Mouse (Mus musculus): ENCODE measurements around the gene Txndc12. TPM values are rescaled to one million over a fixed set of nuclear protein-coding genes. Genes with fewer than 3 reads are reported as not detected.

Gene Txndc12
- polyA plus RNA-seq, 1 experiment from 2014 or later = 93.1 TPM

GRCm38 (mm10) chr4:108838031-108838430, 3.6 kb downstream of the Txndc12 start:
- H3K9me3 ChIP-seq (ENCODE audit: low read length) = no peaks in the 10 kb centered on the region
- H3K4me1 ChIP-seq (ENCODE audit: insufficient read depth, low read depth, low read length) = peaks cover 13% of the 10 kb centered on the region; the same call in 1 of the 2 replicates
- H3K4me2 ChIP-seq (replicated peaks; ENCODE audit: low read depth, low read length) = no peak overlapping the region
- peak overlapping the region; percentile 57 for H3K27ac ChIP-seq (ENCODE audit: low read length)
- H3K36me3 ChIP-seq (ENCODE audit: insufficient read depth, low read length) = no peaks in the 10 kb centered on the region
- H3K9ac ChIP-seq (replicated peaks; ENCODE audit: low read depth) = no peak overlapping the region
- H3K4me3 ChIP-seq (ENCODE audit: low read depth, low read length) = no peak overlapping the region
- TF ChIP-seq CTCF (IDR thresholded peaks at IDR 0.05) = no peak
- no peak for TF ChIP-seq EP300 (IDR thresholded peaks at IDR 0.05)
- WGBS = 47% methylated on average over 4 of the region's 4 CpGs
- ATAC-seq = no peak
- DNase-seq (ENCODE audit: low spot score) = peak; percentile 58
- no peaks in the 10 kb centered on the region for H3K27me3 ChIP-seq (replicated peaks; ENCODE audit: insufficient read depth, low read length)

DNA sequence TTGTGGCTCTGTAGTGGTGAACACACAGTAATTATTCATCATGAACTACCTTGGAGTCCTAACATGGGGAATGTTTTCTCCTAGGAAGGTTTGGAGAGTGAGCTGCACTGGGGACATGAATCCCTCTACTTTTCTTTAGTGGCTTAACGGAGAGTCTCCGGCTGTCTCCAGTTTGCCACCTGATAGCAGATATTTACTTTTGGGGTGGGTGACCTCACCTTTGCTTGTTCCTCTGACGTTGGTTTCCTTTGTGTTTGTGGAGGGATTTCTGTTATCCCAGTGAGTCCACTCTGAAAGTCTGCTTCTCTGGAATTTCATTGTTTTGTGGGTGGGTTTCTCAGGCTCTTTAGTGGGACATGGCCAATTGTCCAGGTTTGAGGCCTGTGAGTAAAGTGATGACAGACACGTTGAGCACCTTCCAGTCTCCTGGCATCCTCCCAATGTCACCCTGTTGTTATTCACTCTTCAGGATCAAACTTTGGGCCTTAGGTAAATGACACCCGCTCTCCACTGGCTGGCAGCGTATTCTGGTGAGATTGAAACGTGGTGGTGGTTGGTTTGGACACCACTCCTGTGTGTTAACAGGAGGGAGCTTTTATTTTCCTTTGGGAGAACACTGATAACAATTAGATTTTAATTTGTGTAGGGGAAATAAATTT, 7.6 kb downstream of the Txndc12 start:
- H3K27me3 ChIP-seq (replicated peaks; ENCODE audit: insufficient read depth, low read length) = no peaks in the 10 kb centered on the region
- no peak overlapping the region for H3K4me2 ChIP-seq (replicated peaks; ENCODE audit: low read depth, low read length)
- no peak overlapping the region for H3K4me3 ChIP-seq (ENCODE audit: low read depth, low read length)
- ATAC-seq = no peak
- TF ChIP-seq CTCF (IDR thresholded peaks at IDR 0.05) = no peak
- no peak for TF ChIP-seq EP300 (IDR thresholded peaks at IDR 0.05)
- no peak for DNase-seq (ENCODE audit: low spot score)
- H3K27ac ChIP-seq (ENCODE audit: low read length) = no peak overlapping the region
- no peaks in the 10 kb centered on the region for H3K9me3 ChIP-seq (ENCODE audit: low read length)
- H3K4me1 ChIP-seq (ENCODE audit: insufficient read depth, low read depth, low read length) = peaks cover 7% of the 10 kb centered on the region; the same call in 1 of the 2 replicates
- no peaks in the 10 kb centered on the region for H3K36me3 ChIP-seq (ENCODE audit: insufficient read depth, low read length)
- WGBS = 59% methylated on average over 7 of the region's 7 CpGs
- H3K9ac ChIP-seq (replicated peaks; ENCODE audit: low read depth) = no peak overlapping the region

- Histone ChIP-seq H3K36me3 (ENCODE audit: insufficient read depth, low read length) (no peaks in the 10 kb centered on the region), H3K27me3 (replicated peaks; ENCODE audit: insufficient read depth, low read length) (no peaks in the 10 kb centered on the region), H3K4me2 (replicated peaks; ENCODE audit: low read depth, low read length) (no peak overlapping the region), H3K27ac (ENCODE audit: low read length) (no peak overlapping the region), H3K9me3 (ENCODE audit: low read length) (no peaks in the 10 kb centered on the region), H3K4me1 (ENCODE audit: insufficient read depth, low read depth, low read length) (peaks cover 4% of the 10 kb centered on the region; the same call in 1 of the 2 replicates), H3K4me3 (ENCODE audit: low read depth, low read length) (no peak overlapping the region), H3K9ac (replicated peaks; ENCODE audit: low read depth) (no peak overlapping the region)
- no peak for ATAC-seq
- TF ChIP-seq EP300 (IDR thresholded peaks at IDR 0.05) (no peak), CTCF (IDR thresholded peaks at IDR 0.05) (no peak)
- DNase-seq (ENCODE audit: low spot score) = no peak
Observed at GRCm38 (mm10) chr4:108843336-108843735, 8.9 kb downstream of the Txndc12 start.

DNA sequence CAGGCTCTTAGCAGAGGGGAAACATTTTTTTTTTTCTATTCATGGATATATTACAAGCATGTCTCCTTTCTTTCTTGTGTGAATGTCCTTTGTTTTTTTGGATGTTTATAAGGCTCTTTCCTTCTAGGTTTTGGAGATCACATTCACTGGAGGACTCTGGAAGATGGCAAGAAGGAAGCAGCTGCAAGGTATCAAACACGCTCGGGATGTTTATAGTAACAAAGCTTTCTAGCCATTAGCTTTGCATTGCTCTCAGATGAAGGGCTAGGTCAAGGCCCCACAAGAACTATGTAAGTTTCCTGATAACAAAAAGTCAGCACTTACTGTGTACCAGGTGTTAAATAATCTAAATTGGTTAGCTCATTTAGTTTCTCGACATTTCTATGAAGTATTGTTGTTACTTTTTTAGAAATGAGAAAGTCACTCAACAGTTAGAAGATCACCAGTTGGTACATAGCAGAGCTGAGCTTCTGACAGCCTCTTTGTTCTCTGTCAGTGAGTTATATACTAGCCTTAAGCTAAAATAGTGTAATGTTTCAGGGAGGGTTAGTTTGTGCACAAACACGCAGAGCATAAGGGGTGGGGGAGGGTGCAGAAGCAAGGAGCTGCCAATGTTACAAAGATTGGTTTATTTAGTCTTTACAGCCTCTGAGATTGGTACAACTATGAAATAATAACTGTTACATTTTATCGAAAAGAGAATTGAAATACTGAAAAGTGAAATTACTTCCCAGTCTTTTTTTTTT, 11.6 kb downstream of the Txndc12 start:
- no peak overlapping the region for H3K4me2 ChIP-seq (replicated peaks; ENCODE audit: low read depth, low read length)
- H3K4me3 ChIP-seq (ENCODE audit: low read depth, low read length) = no peak overlapping the region
- 43% methylated on average over 5 of the region's 5 CpGs for WGBS
- DNase-seq (ENCODE audit: low spot score) (peak; percentile 50), ATAC-seq (peak; percentile 31; the same call in 1 of the 2 replicates)
- H3K9ac ChIP-seq (replicated peaks; ENCODE audit: low read depth) = no peak overlapping the region
- no peaks in the 10 kb centered on the region for H3K36me3 ChIP-seq (ENCODE audit: insufficient read depth, low read length)
- peaks cover 9% of the 10 kb centered on the region; the same call in 1 of the 2 replicates for H3K4me1 ChIP-seq (ENCODE audit: insufficient read depth, low read depth, low read length)
- TF ChIP-seq EP300 (IDR thresholded peaks at IDR 0.05) (peak; percentile 40; the same call in 1 of the 2 replicates), CTCF (IDR thresholded peaks at IDR 0.05) (no peak)
- no peaks in the 10 kb centered on the region for H3K9me3 ChIP-seq (ENCODE audit: low read length)
- H3K27ac ChIP-seq (ENCODE audit: low read length) = peak overlapping the region; percentile 38; the same call in 1 of the 2 replicates
- no peaks in the 10 kb centered on the region for H3K27me3 ChIP-seq (replicated peaks; ENCODE audit: insufficient read depth, low read length)

DNA sequence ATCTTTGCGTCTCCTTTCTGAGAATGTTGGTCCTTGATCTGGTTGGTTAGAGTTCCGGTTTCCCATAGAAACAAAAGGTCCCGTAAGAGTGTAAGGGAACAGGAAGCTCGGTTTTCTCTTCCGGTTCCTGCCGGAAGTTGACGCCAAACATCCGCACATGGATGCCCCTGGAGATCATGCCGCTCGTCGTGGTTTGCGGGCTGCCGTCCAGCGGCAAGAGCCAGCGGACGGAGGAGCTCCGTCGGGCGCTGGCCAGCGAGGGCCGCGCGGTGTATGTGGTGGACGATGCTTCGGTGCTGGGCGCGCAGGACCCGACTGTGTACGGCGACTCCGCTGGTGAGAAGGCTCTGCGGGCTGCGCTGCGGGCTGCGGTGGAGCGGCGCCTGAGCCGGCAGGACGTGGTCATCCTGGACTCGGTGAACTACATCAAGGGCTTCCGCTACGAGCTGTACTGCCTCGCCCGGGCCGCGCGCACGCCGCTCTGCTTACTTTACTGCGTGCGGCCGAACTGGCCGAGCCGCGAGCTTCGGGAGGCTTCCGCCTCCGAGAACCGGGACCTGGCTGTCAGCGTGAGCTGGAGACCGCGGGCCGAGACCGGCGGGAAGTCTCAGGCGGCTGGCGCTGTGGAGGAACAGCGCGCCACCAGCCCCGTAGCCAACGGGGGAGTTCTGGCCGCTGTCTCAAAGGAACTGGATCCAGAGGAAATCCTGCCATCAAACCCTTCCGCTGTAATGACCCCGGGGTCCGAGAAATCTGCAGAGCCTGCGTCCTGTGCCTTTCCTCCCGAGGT, 13.5 kb downstream of the Txndc12 start, which contains the start of gene Kti12:
Gene Kti12, plus strand, starts transcription at position 71 of the 790 bp plus-strand sequence.
- no peak; the same call in 1 of the 2 replicates for TF ChIP-seq EP300 (IDR thresholded peaks at IDR 0.05)
- no peak for TF ChIP-seq CTCF (IDR thresholded peaks at IDR 0.05)
- DNase-seq (ENCODE audit: low spot score) (peak; percentile 95), ATAC-seq (peak; percentile 91)
- under 1% methylated on average over 74 of the region's 77 CpGs for WGBS
- Histone ChIP-seq H3K9me3 (ENCODE audit: low read length) (no peaks in the 10 kb centered on the region), H3K4me2 (replicated peaks; ENCODE audit: low read depth, low read length) (peak within 1 kb of the TSS; percentile 91), H3K27me3 (replicated peaks; ENCODE audit: insufficient read depth, low read length) (no peaks in the 10 kb centered on the region), H3K4me1 (ENCODE audit: insufficient read depth, low read depth, low read length) (peaks cover 9% of the 10 kb centered on the region; the same call in 1 of the 2 replicates), H3K9ac (replicated peaks; ENCODE audit: low read depth) (peak within 1 kb of the TSS; percentile 71), H3K4me3 (ENCODE audit: low read depth, low read length) (peak within 1 kb of the TSS; percentile 81), H3K27ac (ENCODE audit: low read length) (peak within 1 kb of the TSS; percentile 95), H3K36me3 (ENCODE audit: insufficient read depth, low read length) (no peaks in the 10 kb centered on the region)

DNA sequence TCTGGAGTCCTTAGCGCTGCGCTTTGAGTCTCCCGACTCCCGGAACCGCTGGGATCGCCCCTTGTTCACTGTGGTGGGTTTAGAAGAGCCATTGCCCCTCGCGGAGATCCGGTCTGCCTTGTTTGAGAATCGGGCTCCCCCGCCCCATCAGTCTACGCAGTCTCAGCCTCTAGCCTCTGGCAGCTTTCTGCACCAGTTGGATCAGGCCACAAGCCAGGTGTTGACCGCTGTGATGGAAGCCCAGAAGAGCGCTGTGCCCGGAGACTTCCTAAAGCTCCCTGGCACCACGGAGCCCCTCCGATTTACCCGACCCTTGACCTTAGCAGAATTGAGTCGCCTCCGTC, 14.1 kb downstream of the Txndc12 start, which contains the start of gene A730015C16Rik:
Gene A730015C16Rik, minus strand, starts transcription at position 115 of the 344 bp plus-strand sequence.
- H3K4me1 ChIP-seq (ENCODE audit: insufficient read depth, low read depth, low read length) = peaks cover 9% of the 10 kb centered on the region; the same call in 1 of the 2 replicates
- H3K36me3 ChIP-seq (ENCODE audit: insufficient read depth, low read length) = no peaks in the 10 kb centered on the region
- peak within 1 kb of the TSS; percentile 95 for H3K27ac ChIP-seq (ENCODE audit: low read length)
- TF ChIP-seq CTCF (IDR thresholded peaks at IDR 0.05) (no peak), EP300 (IDR thresholded peaks at IDR 0.05) (no peak)
- H3K4me3 ChIP-seq (ENCODE audit: low read depth, low read length) = peak within 1 kb of the TSS; percentile 81
- H3K4me2 ChIP-seq (replicated peaks; ENCODE audit: low read depth, low read length) = peak within 1 kb of the TSS; percentile 91
- peak within 1 kb of the TSS; percentile 71 for H3K9ac ChIP-seq (replicated peaks; ENCODE audit: low read depth)
- DNase-seq (ENCODE audit: low spot score) = peak; percentile 40
- H3K9me3 ChIP-seq (ENCODE audit: low read length) = no peaks in the 10 kb centered on the region
- H3K27me3 ChIP-seq (replicated peaks; ENCODE audit: insufficient read depth, low read length) = no peaks in the 10 kb centered on the region
- peak; percentile 25 for ATAC-seq
- WGBS = 5% methylated on average over 20 of the region's 20 CpGs

Data from lung, postnatal 0 days (tissue).